Mouse (Mus musculus): ENCODE results near the gene Scyl1.

Scyl1 gene

GRCm38 (mm10) chr19:5716955-5717354 is 54.3 kb downstream of the Scyl1 start:
- DNase-seq (ENCODE audit: low read depth, low spot score) = no peak

GRCm38 (mm10) chr19:5715793-5716688 is 55.2 kb downstream of the Scyl1 start:
- no peak for DNase-seq (ENCODE audit: low read depth, low spot score)

- no peak for DNase-seq (ENCODE audit: low read depth, low spot score)
These were observed 57.5 kb downstream of the Scyl1 start for GRCm38 (mm10) chr19:5713730-5714129.

GRCm38 (mm10) chr19:5713255-5713654 is 58.0 kb downstream of the Scyl1 start:
- no peak for DNase-seq (ENCODE audit: low read depth, low spot score)

GRCm38 (mm10) chr19:5711907-5712460 is 59.2 kb downstream of the Scyl1 start:
- DNase-seq (ENCODE audit: low read depth, low spot score) = no peak

GRCm38 (mm10) chr19:5711218-5711617 is 60.0 kb downstream of the Scyl1 start:
- DNase-seq (ENCODE audit: low read depth, low spot score) = no peak

GRCm38 (mm10) chr19:5710581-5710980 is 60.6 kb downstream of the Scyl1 start:
- no peak for DNase-seq (ENCODE audit: low read depth, low spot score)

GRCm38 (mm10) chr19:5710068-5710467 is 61.2 kb downstream of the Scyl1 start:
- no peak for DNase-seq (ENCODE audit: low read depth, low spot score)

Data from retina, adult 2 months (tissue).